Mouse (Mus musculus) midbrain, postnatal 0 days (tissue): ENCODE data around the gene 1700113H08Rik. TPM values are rescaled to one million over a fixed set of nuclear protein-coding genes. Genes with fewer than 3 reads are reported as not detected.

ENCODE experiments used
- ATAC-seq: fragments of 200-750 bp; cut with Nextera tagmentation; 2 replicates; pipeline ENCODE4 v1.8.0; 2017; ENCODE audit warnings: moderate number of reproducible peaks, mild to moderate bottlenecking, moderate TSS enrichment, moderate library complexity; ENCODE audit not compliant: low FRiP score
- DNase-seq: peaks from one replicate; pipeline ENCODE4 v3.0.0-alpha.2; 2015; ENCODE audit warnings: low spot score
- H3K27ac ChIP-seq: fragments of 300-500 bp; sonication (generic); 2 replicates; pipeline ENCODE4 v1.5.1; 2014; ENCODE audit warnings: low read depth, mild to moderate bottlenecking, low read length, mixed read lengths
- H3K27me3 ChIP-seq: fragments of 300-500 bp; sonication (generic); 2 replicates; pipeline ENCODE4 v1.6.1; 2014; ENCODE audit warnings: low read length, control low read depth, mixed read lengths; ENCODE audit not compliant: insufficient read depth
- H3K36me3 ChIP-seq: fragments of 300-500 bp; sonication (generic); 2 replicates; pipeline ENCODE4 v1.6.1; 2014; ENCODE audit warnings: low read length, control low read depth, mixed read lengths; ENCODE audit not compliant: insufficient read depth
- H3K4me1 ChIP-seq: fragments of 300-500 bp; sonication (generic); 2 replicates; pipeline ENCODE4 v1.6.1; 2014; ENCODE audit warnings: mild to moderate bottlenecking, control low read depth, antibody characterized with exemption, low read length, mixed read lengths; ENCODE audit not compliant: insufficient read depth
- H3K4me2 ChIP-seq: fragments of 300-500 bp; sonication (generic); 2 replicates; pipeline ENCODE4 v1.6.1; 2014; ENCODE audit warnings: low read depth, mild to moderate bottlenecking, low read length, mixed read lengths; ENCODE audit not compliant: poor library complexity, severe bottlenecking
- H3K4me3 ChIP-seq: fragments of 300-500 bp; sonication (generic); 2 replicates; pipeline ENCODE4 v1.5.1; 2014; ENCODE audit warnings: low read depth, mild to moderate bottlenecking, low read length, moderate library complexity
- H3K9ac ChIP-seq: fragments of 300-500 bp; sonication (generic); replicated peaks from 2 replicates; pipeline ENCODE4 v1.6.1; 2014; ENCODE audit warnings: mild to moderate bottlenecking, low read length, moderate library complexity, mixed read lengths; ENCODE audit not compliant: poor library complexity, severe bottlenecking
- H3K9me3 ChIP-seq: fragments of 300-500 bp; sonication (generic); 2 replicates; pipeline ENCODE4 v1.6.1; 2016; ENCODE audit warnings: low read length, control low read depth
- CTCF ChIP-seq: IDR thresholded peaks from 2 replicates; pipeline ENCODE4 v1.5.1; 2016; ENCODE audit warnings: antibody characterized with exemption, mild to moderate bottlenecking
- WGBS: fragments of 180-500 bp; shearing (Covaris S2); extraction: QIAGEN DNeasy Blood & Tissue Kit; methylation state at CpG from one replicate; pipeline ENCODE4 v1.1.7; 2014; 5-methylcytosine and 5-hydroxymethylcytosine counted together
- polyA plus RNA-seq: library from polyadenylated mRNA; unstranded; fragments of >200 nt; fragmentation: Nextera tagmentation; extraction: Ambion mirVana; gene quantifications from 2 replicates; pipeline ENCODE4 v1.2.1, GENCODE M21; 2015
- total RNA-seq: library from RNA; depleted of rRNA; stranded (reverse); fragments of >200 nt; gene quantifications from 2 replicates; pipeline ENCODE4 v1.2.3, GENCODE M21; 2014

Gene 1700113H08Rik
- total and polyA plus RNA-seq, 2 experiments from 2014 or later = 0.27 TPM; not detected in 1

GRCm38 (mm10) chr10:87037062-87037461, 20.8 kb upstream of the 1700113H08Rik start:
- Histone ChIP-seq H3K27me3 (no peaks in the 10 kb centered on the region), H3K4me2 (no peak overlapping the region)
- WGBS = 19% methylated on average over 5 of the region's 5 CpGs

GRCm38 (mm10) chr10:87039340-87039739, 18.5 kb upstream of the 1700113H08Rik start:
- no peak overlapping the region for H3K27ac ChIP-seq
- no peaks in the 10 kb centered on the region for H3K36me3 ChIP-seq
- no peak overlapping the region for H3K4me3 ChIP-seq
- no peaks in the 10 kb centered on the region for H3K4me1 ChIP-seq
- no peak for TF ChIP-seq CTCF
- DNase-seq (no peak), ATAC-seq (no peak)
- no peaks in the 10 kb centered on the region for H3K27me3 ChIP-seq
- no peak overlapping the region for H3K4me2 ChIP-seq
- no peak overlapping the region for H3K9ac ChIP-seq
- WGBS = 85% methylated on average over 6 of the region's 6 CpGs
- H3K9me3 ChIP-seq = no peaks in the 10 kb centered on the region

More at GRCm38 (mm10) chr10:87037062-87037461, 20.8 kb upstream of the 1700113H08Rik start:
- H3K36me3 ChIP-seq = no peaks in the 10 kb centered on the region
- ATAC-seq (no peak), DNase-seq (peak; percentile 23)
- no peak for TF ChIP-seq CTCF
- H3K9me3 ChIP-seq = no peaks in the 10 kb centered on the region
- H3K27ac ChIP-seq = no peak overlapping the region
- H3K9ac ChIP-seq = no peak overlapping the region
- H3K4me3 ChIP-seq = no peak overlapping the region
- H3K4me1 ChIP-seq = no peaks in the 10 kb centered on the region

- no peak overlapping the region for H3K9ac ChIP-seq
- no peaks in the 10 kb centered on the region for H3K9me3 ChIP-seq
- H3K4me2 ChIP-seq = no peak overlapping the region
- no peaks in the 10 kb centered on the region for H3K36me3 ChIP-seq
- ATAC-seq = no peak
- no peaks in the 10 kb centered on the region for H3K4me1 ChIP-seq
- DNase-seq = no peak
- H3K27me3 ChIP-seq = no peaks in the 10 kb centered on the region
- WGBS = 89% methylated on average over 3 of the region's 3 CpGs
- H3K4me3 ChIP-seq = no peak overlapping the region
- TF ChIP-seq CTCF = no peak
- H3K27ac ChIP-seq = no peak overlapping the region
Measured at GRCm38 (mm10) chr10:87039800-87040199, 18.0 kb upstream of the 1700113H08Rik start.

GRCm38 (mm10) chr10:87041265-87041664, 16.6 kb upstream of the 1700113H08Rik start:
- DNase-seq = no peak

GRCm38 (mm10) chr10:87045273-87045672, 12.6 kb upstream of the 1700113H08Rik start:
- no peaks in the 10 kb centered on the region for H3K27me3 ChIP-seq
- no peak overlapping the region for H3K4me2 ChIP-seq
- TF ChIP-seq CTCF = no peak
- no peak for ATAC-seq
- WGBS = 70% methylated on average over 3 of the region's 3 CpGs
- no peak overlapping the region for H3K9ac ChIP-seq
- no peak for DNase-seq
- no peaks in the 10 kb centered on the region for H3K9me3 ChIP-seq
- no peak overlapping the region for H3K27ac ChIP-seq
- no peaks in the 10 kb centered on the region for H3K4me1 ChIP-seq
- no peak overlapping the region for H3K4me3 ChIP-seq
- no peaks in the 10 kb centered on the region for H3K36me3 ChIP-seq

More at GRCm38 (mm10) chr10:87041265-87041664, 16.6 kb upstream of the 1700113H08Rik start:
- Histone ChIP-seq H3K36me3 (no peaks in the 10 kb centered on the region), H3K9ac (no peak overlapping the region), H3K9me3 (no peaks in the 10 kb centered on the region), H3K4me3 (no peak overlapping the region), H3K27ac (no peak overlapping the region), H3K4me2 (no peak overlapping the region), H3K27me3 (no peaks in the 10 kb centered on the region), H3K4me1 (no peaks in the 10 kb centered on the region)
- ATAC-seq = no peak
- no peak for TF ChIP-seq CTCF
- WGBS = 74% methylated on average over 7 of the region's 7 CpGs

- TF ChIP-seq CTCF = no peak
- DNase-seq (no peak), ATAC-seq (no peak)
- H3K9ac ChIP-seq = no peak overlapping the region
- no peaks in the 10 kb centered on the region for H3K27me3 ChIP-seq
- H3K9me3 ChIP-seq = no peaks in the 10 kb centered on the region
- no peak overlapping the region for H3K4me2 ChIP-seq
- 9% methylated on average over 6 of the region's 6 CpGs for WGBS
- H3K27ac ChIP-seq = no peak overlapping the region
- H3K4me1 ChIP-seq = no peaks in the 10 kb centered on the region
- no peak overlapping the region for H3K4me3 ChIP-seq
- H3K36me3 ChIP-seq = no peaks in the 10 kb centered on the region
Measured at GRCm38 (mm10) chr10:87046469-87046868, 11.4 kb upstream of the 1700113H08Rik start.
